Mouse (Mus musculus) kidney, embryonic 15.5 days (tissue): ENCODE results near the gene Bclaf1. TPM values are rescaled to one million over a fixed set of nuclear protein-coding genes. Genes with fewer than 3 reads are reported as not detected.

Experiments
- ATAC-seq: fragments of 200-750 bp; cut with Nextera tagmentation; replicated peaks from 2 replicates; pipeline ENCODE4 v1.8.0; 2017; ENCODE audit warnings: moderate TSS enrichment; ENCODE audit not compliant: low FRiP score
- H3K27ac ChIP-seq: fragments of 300-500 bp; sonication (generic); 2 replicates; pipeline ENCODE4 v1.5.1; 2015; ENCODE audit warnings: mild to moderate bottlenecking, inconsistent platforms
- H3K27me3 ChIP-seq: fragments of 300-500 bp; sonication (generic); 2 replicates; pipeline ENCODE4 v1.6.1; 2015; ENCODE audit warnings: inconsistent platforms
- H3K36me3 ChIP-seq: fragments of 300-500 bp; sonication (generic); 2 replicates; pipeline ENCODE4 v1.6.1; 2015; ENCODE audit warnings: inconsistent platforms
- H3K4me1 ChIP-seq: fragments of 300-500 bp; sonication (generic); 2 replicates; pipeline ENCODE4 v1.6.1; 2015; ENCODE audit warnings: inconsistent platforms
- H3K4me2 ChIP-seq: fragments of 300-500 bp; sonication (generic); 2 replicates; pipeline ENCODE4 v1.6.1; 2015; ENCODE audit warnings: moderate library complexity, mild to moderate bottlenecking, inconsistent platforms
- H3K4me3 ChIP-seq: fragments of 300-500 bp; sonication (generic); replicated peaks from 2 replicates; pipeline ENCODE4 v1.5.1; 2015; ENCODE audit warnings: mild to moderate bottlenecking, inconsistent platforms
- H3K9ac ChIP-seq: fragments of 300-500 bp; sonication (generic); 2 replicates; pipeline ENCODE4 v1.6.1; 2015; ENCODE audit warnings: mild to moderate bottlenecking, inconsistent platforms
- H3K9me3 ChIP-seq: fragments of 300-500 bp; sonication (generic); replicated peaks from 2 replicates; pipeline ENCODE4 v1.6.1; 2016; ENCODE audit warnings: inconsistent platforms
- WGBS: fragments of 180-500 bp; shearing (Covaris S2); methylation state at CpG from one replicate; pipeline ENCODE4 v1.1.7; 2015; ENCODE audit warnings: mixed read lengths; 5-methylcytosine and 5-hydroxymethylcytosine counted together
- polyA plus RNA-seq: library from polyadenylated mRNA; unstranded; fragments of >200 nt; fragmentation: Nextera tagmentation; extraction: Ambion mirVana; gene quantifications from 2 replicates; pipeline ENCODE4 v1.2.1, GENCODE M21; 2015

Gene Bclaf1
- 128 and 134 TPM in 2 replicates for polyA plus RNA-seq

DNA sequence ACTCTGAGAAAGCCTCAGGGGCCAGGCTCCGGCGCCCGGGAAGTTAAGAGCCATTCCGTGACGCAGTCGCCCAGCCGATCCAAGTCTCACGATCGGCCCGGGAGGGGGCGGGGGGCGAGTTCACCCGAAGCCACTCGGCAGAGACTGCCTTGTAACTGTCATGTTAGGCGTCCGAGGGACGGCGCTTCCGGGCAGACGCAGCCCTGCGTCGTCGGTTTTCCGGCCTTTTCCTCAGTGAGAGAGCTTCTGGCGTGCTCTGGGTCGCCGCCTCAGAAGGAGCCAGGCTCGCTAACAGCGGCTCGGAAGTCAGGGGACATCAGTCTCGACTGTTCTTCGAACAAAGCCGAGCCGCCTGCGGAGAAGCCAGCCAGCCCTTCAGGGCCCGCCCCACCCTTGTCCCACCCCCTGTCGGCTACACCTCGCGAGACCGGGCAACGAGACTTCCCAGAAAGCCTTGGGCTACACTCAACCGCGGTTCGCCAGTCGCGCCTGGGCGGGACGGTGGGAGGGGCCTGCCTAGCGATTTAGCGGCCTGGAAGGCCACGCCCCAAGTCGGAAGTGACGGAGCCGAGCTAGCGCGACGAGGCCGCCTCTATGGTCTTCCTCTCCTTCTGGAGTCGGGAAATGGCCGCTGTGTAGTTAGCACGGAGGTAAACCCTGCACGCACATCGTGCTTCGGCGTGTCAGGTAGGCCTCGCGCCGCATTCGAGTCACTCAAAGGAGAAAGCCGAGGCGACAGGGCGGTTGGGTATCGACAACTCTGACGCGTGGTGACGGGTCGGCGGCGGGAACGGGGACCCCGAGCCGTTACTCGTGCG, at the start of gene Bclaf1:
Bclaf1 (plus strand) TSS at position 552 of the 818 bp plus-strand sequence.
- H3K27me3 ChIP-seq, result no peaks in the 10 kb centered on the region
- WGBS, result under 1% methylated on average over 82 of the region's 84 CpGs
- peak within 1 kb of the TSS; percentile 100 for H3K27ac ChIP-seq
- ATAC-seq, result peak; percentile 99
- H3K4me2 ChIP-seq, result peak within 1 kb of the TSS; percentile 70
- peaks cover 3% of the 10 kb centered on the region; the same call in 1 of the 2 replicates for H3K36me3 ChIP-seq
- peak within 1 kb of the TSS; percentile 94 for H3K9ac ChIP-seq
- H3K4me3 ChIP-seq, result peak within 1 kb of the TSS; percentile 92
- H3K4me1 ChIP-seq, result peaks cover 17% of the 10 kb centered on the region
- H3K9me3 ChIP-seq, result no peaks in the 10 kb centered on the region

DNA sequence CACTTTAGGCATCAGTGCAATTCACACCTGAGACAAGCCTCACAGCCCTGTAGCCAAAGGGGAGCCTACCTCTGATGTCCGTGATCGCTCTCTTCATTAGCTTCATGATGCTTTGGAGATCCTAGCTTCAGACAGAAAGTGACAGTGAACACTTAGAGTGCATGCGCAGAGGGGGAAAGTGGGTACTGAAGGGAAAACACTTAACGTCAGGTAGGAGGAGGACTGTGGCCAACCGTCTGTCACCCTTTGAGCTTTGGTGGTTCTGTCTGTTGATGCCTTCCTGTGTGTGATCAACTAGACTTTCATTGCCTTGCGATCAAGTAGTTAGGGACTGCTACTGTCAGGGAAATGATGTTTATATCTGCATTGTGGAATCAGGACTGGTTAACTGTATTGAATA, 49.4 kb upstream of the Bclaf1 start:
- no peaks in the 10 kb centered on the region for H3K36me3 ChIP-seq
- no peak for ATAC-seq
- no peak overlapping the region for H3K9ac ChIP-seq
- no peaks in the 10 kb centered on the region for H3K9me3 ChIP-seq
- H3K27me3 ChIP-seq, result no peaks in the 10 kb centered on the region
- no peak overlapping the region for H3K4me2 ChIP-seq
- H3K27ac ChIP-seq, result no peak overlapping the region
- H3K4me3 ChIP-seq, result no peak overlapping the region
- H3K4me1 ChIP-seq, result no peaks in the 10 kb centered on the region
- 74% methylated on average over 6 of the region's 6 CpGs for WGBS

DNA sequence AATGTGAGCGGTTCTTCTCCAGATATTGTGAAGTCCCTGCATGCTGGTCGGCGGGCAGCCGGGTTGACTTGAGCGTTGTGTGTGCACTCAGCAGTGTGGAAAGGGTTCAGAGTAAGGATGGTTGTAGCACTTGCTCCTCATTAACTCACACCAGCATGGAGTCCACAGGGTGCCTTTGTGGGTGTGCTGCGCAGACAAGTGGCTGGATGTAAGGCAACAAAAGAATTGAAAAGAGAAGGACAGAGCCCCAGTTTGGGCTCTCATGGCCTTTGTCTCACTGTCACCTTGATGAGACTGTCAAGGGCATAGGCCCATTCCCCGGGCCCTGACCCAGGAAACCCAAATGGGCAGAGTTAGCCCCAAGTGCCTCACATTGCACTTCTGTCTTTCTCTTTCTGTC, 47.8 kb upstream of the Bclaf1 start:
- Histone ChIP-seq H3K36me3 (0 out of 2 replicates have a peak, but pooled peaks cover 3% of the 10 kb centered on the region), H3K27ac (no peak overlapping the region), H3K4me1 (no peaks in the 10 kb centered on the region), H3K4me2 (no peak overlapping the region), H3K9ac (no peak overlapping the region), H3K4me3 (no peak overlapping the region), H3K27me3 (no peaks in the 10 kb centered on the region), H3K9me3 (no peaks in the 10 kb centered on the region)
- no peak for ATAC-seq
- 89% methylated on average over 7 of the region's 7 CpGs for WGBS

- WGBS, result 61% methylated on average over 10 of the region's 10 CpGs
- H3K4me2 ChIP-seq, result no peak overlapping the region
- ATAC-seq, result peak; percentile 36; the same call in 1 of the 2 replicates
Measured at GRCm38 (mm10) chr10:20267032-20267431, 45.2 kb upstream of the Bclaf1 start.

GRCm38 (mm10) chr10:20268945-20269344, 43.3 kb upstream of the Bclaf1 start:
- Histone ChIP-seq H3K36me3 (peaks cover 21% of the 10 kb centered on the region), H3K27me3 (0 out of 2 replicates have a peak, but pooled peaks cover 4% of the 10 kb centered on the region), H3K4me2 (no peak overlapping the region), H3K27ac (no peak overlapping the region), H3K4me1 (no peaks in the 10 kb centered on the region), H3K9ac (no peak overlapping the region), H3K9me3 (no peaks in the 10 kb centered on the region), H3K4me3 (no peak overlapping the region)
- 33% methylated on average over 7 of the region's 7 CpGs for WGBS
- no peak for ATAC-seq

More at GRCm38 (mm10) chr10:20267032-20267431, 45.2 kb upstream of the Bclaf1 start:
- Histone ChIP-seq H3K36me3 (peaks cover 17% of the 10 kb centered on the region), H3K27ac (no peak overlapping the region), H3K27me3 (no peaks in the 10 kb centered on the region), H3K9ac (no peak overlapping the region), H3K4me1 (no peaks in the 10 kb centered on the region), H3K4me3 (no peak overlapping the region), H3K9me3 (no peaks in the 10 kb centered on the region)

DNA sequence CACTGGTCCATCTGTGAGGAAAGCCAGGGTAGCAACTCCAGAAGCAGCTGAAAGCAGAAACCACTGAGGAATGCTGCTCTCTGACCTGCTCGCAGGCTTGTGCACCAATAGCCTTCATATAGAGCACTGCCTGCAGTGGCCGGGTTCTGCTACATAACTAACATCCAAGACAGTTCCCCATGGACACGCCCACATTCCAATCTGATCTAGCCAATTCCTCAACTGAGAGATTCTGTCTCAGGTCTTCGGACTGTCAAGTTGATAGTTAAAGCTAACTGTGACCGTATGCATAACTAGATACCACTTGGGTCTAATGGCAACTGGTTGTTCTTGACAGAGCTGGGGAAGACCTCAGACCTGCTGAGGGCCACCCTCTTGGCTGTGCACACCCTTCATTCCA, 39.9 kb upstream of the Bclaf1 start:
- no peak overlapping the region for H3K4me2 ChIP-seq
- ATAC-seq, result no peak
- H3K9me3 ChIP-seq, result no peaks in the 10 kb centered on the region
- 89% methylated on average over 5 of the region's 5 CpGs for WGBS
- H3K9ac ChIP-seq, result no peak overlapping the region
- H3K4me1 ChIP-seq, result no peaks in the 10 kb centered on the region
- 0 out of 2 replicates have a peak, but pooled peaks cover 4% of the 10 kb centered on the region for H3K27me3 ChIP-seq
- H3K27ac ChIP-seq, result no peak overlapping the region
- H3K36me3 ChIP-seq, result peaks cover 30% of the 10 kb centered on the region
- no peak overlapping the region for H3K4me3 ChIP-seq

GRCm38 (mm10) chr10:20273278-20273677, 39.0 kb upstream of the Bclaf1 start:
- H3K4me2 ChIP-seq, result no peak overlapping the region
- 65% methylated on average over 15 of the region's 15 CpGs for whole genome bisulfite sequencing
- 0 out of 2 replicates have a peak, but pooled peaks have one; percentile 46 for ATAC-seq

DNA sequence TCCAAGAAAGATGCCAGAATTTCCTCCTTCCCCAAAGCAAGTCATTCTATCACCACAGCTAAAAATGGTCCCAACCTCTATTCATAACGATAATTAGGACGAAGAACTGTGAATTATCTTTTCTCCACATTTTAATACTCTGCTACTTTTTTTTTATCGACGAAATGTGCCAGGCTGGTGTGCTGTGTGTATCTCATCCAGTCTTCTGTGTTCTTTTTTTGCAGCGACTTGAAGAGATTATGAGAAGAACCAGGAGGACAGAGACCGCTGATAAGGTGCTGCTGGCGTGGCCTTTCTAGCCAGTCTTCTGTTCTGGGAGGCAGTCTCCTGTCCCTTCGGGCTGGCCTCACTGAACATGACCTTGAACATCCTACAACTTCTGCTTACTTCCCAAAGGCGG, 38.2 kb upstream of the Bclaf1 start:
- no peak overlapping the region for H3K9ac ChIP-seq
- H3K4me1 ChIP-seq, result no peaks in the 10 kb centered on the region
- H3K27ac ChIP-seq, result no peak overlapping the region
- WGBS, result 87% methylated on average over 9 of the region's 9 CpGs
- peaks cover 34% of the 10 kb centered on the region for H3K36me3 ChIP-seq
- H3K4me2 ChIP-seq, result no peak overlapping the region
- no peak overlapping the region for H3K4me3 ChIP-seq
- 0 out of 2 replicates have a peak, but pooled peaks cover 4% of the 10 kb centered on the region for H3K27me3 ChIP-seq
- no peaks in the 10 kb centered on the region for H3K9me3 ChIP-seq
- ATAC-seq, result no peak

More at GRCm38 (mm10) chr10:20273278-20273677, 39.0 kb upstream of the Bclaf1 start:
- H3K27me3 ChIP-seq, result 0 out of 2 replicates have a peak, but pooled peaks cover 4% of the 10 kb centered on the region
- H3K9me3 ChIP-seq, result no peaks in the 10 kb centered on the region
- H3K27ac ChIP-seq, result no peak overlapping the region
- no peak overlapping the region for H3K4me3 ChIP-seq
- no peaks in the 10 kb centered on the region for H3K4me1 ChIP-seq
- H3K36me3 ChIP-seq, result peaks cover 32% of the 10 kb centered on the region
- H3K9ac ChIP-seq, result no peak overlapping the region

DNA sequence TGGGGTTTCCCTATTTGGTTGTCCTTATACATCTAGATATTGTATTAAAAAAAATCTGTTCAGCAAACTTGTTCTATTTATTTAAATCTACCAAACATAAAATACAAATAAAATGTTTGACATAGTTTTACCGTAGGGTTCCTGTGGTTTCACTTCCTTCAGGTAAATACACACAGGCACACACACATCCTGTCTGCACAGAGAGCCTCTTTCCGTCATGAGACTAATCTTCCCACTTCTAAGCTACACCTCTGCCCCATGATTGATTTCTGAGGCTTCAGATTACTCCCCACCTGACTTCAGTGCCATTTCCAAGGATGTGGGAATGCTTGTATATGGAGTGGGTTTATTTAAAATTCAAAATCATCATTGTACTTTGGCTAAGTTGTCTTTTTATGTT, 30.8 kb upstream of the Bclaf1 start:
- Histone ChIP-seq H3K27me3 (no peaks in the 10 kb centered on the region), H3K36me3 (peaks cover 17% of the 10 kb centered on the region), H3K27ac (no peak overlapping the region), H3K4me3 (no peak overlapping the region), H3K4me2 (no peak overlapping the region), H3K4me1 (peaks cover 17% of the 10 kb centered on the region), H3K9ac (no peak overlapping the region), H3K9me3 (no peaks in the 10 kb centered on the region)
- WGBS, result 61% methylated on average over 2 of the region's 2 CpGs
- no peak for ATAC-seq

DNA sequence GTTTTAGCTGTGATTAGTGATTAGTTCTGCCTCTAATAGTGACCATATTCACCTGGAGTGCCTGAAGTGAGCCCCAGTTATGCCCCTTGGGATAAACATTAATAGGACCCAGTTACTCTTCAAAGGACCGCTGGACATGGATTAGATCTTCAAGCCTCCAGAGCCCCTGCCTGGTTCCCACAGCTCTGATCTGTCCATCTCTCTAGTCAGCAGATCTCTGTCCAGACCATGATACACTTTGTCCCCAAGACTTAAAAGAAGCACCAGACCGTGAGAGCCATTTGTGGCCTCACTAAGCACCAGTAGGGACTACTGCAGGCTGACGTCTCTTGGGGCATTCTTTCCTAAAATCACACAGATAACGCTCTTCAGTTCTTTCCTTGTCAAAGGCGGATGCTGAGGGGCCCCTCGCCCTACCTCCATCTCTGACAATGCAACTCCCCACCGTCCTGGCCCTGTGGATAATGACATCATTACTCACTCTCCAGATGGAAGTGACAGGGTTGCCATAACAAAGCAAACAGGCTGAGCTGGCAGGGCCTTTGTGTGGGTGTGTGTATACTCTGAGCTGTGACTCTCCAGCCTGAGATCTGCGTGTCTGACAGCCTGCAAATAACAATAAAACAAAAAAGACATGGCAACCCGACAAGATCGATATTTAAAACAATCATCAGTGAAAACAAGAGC, 26.8 kb upstream of the Bclaf1 start:
- Histone ChIP-seq H3K9ac (no peak overlapping the region), H3K27ac (peak overlapping the region; percentile 9), H3K4me1 (peaks cover 23% of the 10 kb centered on the region), H3K27me3 (no peaks in the 10 kb centered on the region), H3K4me2 (no peak overlapping the region), H3K36me3 (no peaks in the 10 kb centered on the region), H3K4me3 (no peak overlapping the region), H3K9me3 (no peaks in the 10 kb centered on the region)
- ATAC-seq, result peak; percentile 77
- WGBS, result 19% methylated on average over 10 of the region's 10 CpGs

- Histone ChIP-seq H3K4me1 (peaks cover 28% of the 10 kb centered on the region), H3K4me3 (no peak overlapping the region), H3K9ac (no peak overlapping the region), H3K27me3 (no peaks in the 10 kb centered on the region), H3K9me3 (no peaks in the 10 kb centered on the region), H3K27ac (peak overlapping the region; percentile 58), H3K36me3 (no peaks in the 10 kb centered on the region), H3K4me2 (peak overlapping the region; percentile 28)
- WGBS, result 27% methylated on average over 15 of the region's 15 CpGs
- ATAC-seq, result peak; percentile 47; the same call in 1 of the 2 replicates
Measured at GRCm38 (mm10) chr10:20285994-20286836, 26.1 kb upstream of the Bclaf1 start.
